Mouse (Mus musculus) myocyte (in vitro differentiated cells): ENCODE measurements at regions not wholly inside any gene's neighbourhood (a gene's known extent, or its start where the extent isn't known, plus 50 kb on each side); places are given as distances from the start of the nearest gene placed in this dataset.

Experiments
- CEBPB ChIP-seq: IDR thresholded peaks from 2 replicates; pipeline ENCODE4 v1.6.1; 2011; ENCODE audit warnings: mild to moderate bottlenecking, moderate library complexity; ENCODE audit not compliant: poor library complexity, insufficient read depth, severe bottlenecking
- E2F4 ChIP-seq: IDR thresholded peaks from one replicate; pipeline ENCODE4 v1.6.1; 2011; ENCODE audit warnings: mild to moderate bottlenecking, control low read depth, moderate library complexity; ENCODE audit not compliant: insufficient read depth
- MAX ChIP-seq: IDR thresholded peaks from one replicate; pipeline ENCODE4 v1.6.1; 2011; ENCODE audit warnings: low read depth, mild to moderate bottlenecking, control low read depth
- MYOD1 ChIP-seq, 3 experiments: IDR thresholded peaks; one replicate each; pipeline ENCODE4 v1.6.1; 2011; ENCODE audit warnings: control low read depth in 2 of 3, low read depth in 2 of 3, mild to moderate bottlenecking in 2 of 3, moderate library complexity in 1 of 3; ENCODE audit not compliant: insufficient read length in 2 of 3, control insufficient read depth in 1 of 3
- MYOG ChIP-seq, 3 experiments: IDR thresholded peaks; one replicate each; pipeline ENCODE4 v1.6.1; 2011; ENCODE audit warnings: control low read depth in 2 of 3, low read depth in 2 of 3, mild to moderate bottlenecking in 2 of 3; ENCODE audit not compliant: insufficient read length in 2 of 3, control insufficient read depth in 1 of 3, insufficient read depth in 1 of 3
- POLR2A ChIP-seq: IDR thresholded peaks from one replicate; pipeline ENCODE4 v1.6.1; 2011; ENCODE audit warnings: low read depth, mild to moderate bottlenecking, control low read depth, moderate library complexity; ENCODE audit not compliant: insufficient read length
- POLR2AphosphoS2 ChIP-seq: IDR thresholded peaks from one replicate; pipeline ENCODE4 v1.6.1; 2011; ENCODE audit warnings: low read depth, control low read depth; ENCODE audit not compliant: insufficient read length
- SRF ChIP-seq: IDR thresholded peaks from one replicate; pipeline ENCODE4 v1.6.1; 2011; ENCODE audit warnings: low read depth; ENCODE audit not compliant: control insufficient read depth, insufficient read length
- TCF12 ChIP-seq: IDR thresholded peaks from one replicate; pipeline ENCODE4 v1.6.1; 2011; ENCODE audit warnings: mild to moderate bottlenecking, control low read depth; ENCODE audit not compliant: poor library complexity, insufficient read depth, severe bottlenecking
- TCF3 ChIP-seq: IDR thresholded peaks from one replicate; pipeline ENCODE4 v1.6.1; 2011; ENCODE audit warnings: low read depth, control low read depth; ENCODE audit not compliant: insufficient read length
- USF1 ChIP-seq: IDR thresholded peaks from one replicate; pipeline ENCODE4 v1.6.1; 2011; ENCODE audit warnings: low read depth, mild to moderate bottlenecking, control low read depth, moderate library complexity

DNA sequence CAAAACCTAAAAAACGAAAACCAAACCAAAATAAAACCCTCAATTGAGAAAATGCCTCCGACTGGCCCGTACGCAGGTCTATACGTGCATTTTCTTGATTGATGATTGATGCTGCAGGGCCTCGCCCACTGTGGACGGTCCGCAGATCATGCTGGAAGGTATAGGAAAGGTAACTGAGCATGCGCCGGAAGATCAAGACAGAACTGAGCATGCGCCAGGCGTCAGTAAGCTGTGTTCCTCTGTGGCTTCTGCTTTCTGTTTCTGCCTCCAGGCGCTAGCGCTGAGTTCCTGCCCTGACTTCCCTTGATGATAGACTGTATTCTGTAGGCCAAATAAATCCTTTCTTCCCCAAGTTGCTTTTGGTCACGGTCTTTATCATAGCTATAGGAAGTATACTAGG, 264.6 kb upstream of the Kazn start:
- TF ChIP-seq POLR2A (no peak), USF1 (no peak), E2F4 (no peak), POLR2AphosphoS2 (no peak), TCF12 (no peak), MYOG (IDR thresholded peaks at IDR 0.05; ENCODE audit: control insufficient read depth in 1 of 3, insufficient read depth in 1 of 3, insufficient read length in 2 of 3, low read depth in 2 of 3) (no peak), MAX (no peak), SRF (no peak), CEBPB (no peak), MYOD1 (IDR thresholded peaks at IDR 0.05; ENCODE audit: control insufficient read depth in 1 of 3, insufficient read length in 2 of 3, low read depth in 2 of 3) (no peak), TCF3 (no peak)
